Mouse (Mus musculus) ES-CJ7 (cell line): ENCODE data around the gene Myo1b.

Experiments used
- DNase-seq: peaks from one replicate; pipeline ENCODE4 v3.0.0; 2011; ENCODE audit warnings: low read depth, low spot score

Myo1b gene

GRCm38 (mm10) chr1:51795586-51796309 is 120.1 kb downstream of the Myo1b start:
- DNase-seq = no peak

- no peak for DNase-seq
These were observed 126.6 kb downstream of the Myo1b start for GRCm38 (mm10) chr1:51789269-51789668.

DNA sequence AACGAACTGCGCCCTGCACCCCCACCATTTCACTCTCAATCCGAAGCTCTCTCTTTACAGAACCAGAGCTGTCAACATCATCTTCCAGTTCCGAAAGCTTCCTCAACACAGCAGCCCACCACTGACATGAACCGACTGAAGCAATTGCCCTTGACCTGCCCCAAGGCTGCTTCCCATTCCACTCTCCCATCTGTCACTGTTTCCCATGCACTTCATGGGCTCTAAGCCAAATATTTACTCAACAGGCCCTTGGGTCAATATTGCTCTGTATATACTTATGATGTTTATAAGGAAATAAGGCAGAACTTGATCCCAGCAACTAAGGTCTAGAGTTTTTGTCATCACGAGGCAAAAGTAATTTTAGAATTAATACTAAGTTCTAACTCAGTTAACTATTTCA is 133.8 kb downstream of the Myo1b start:
- DNase-seq = no peak

DNA sequence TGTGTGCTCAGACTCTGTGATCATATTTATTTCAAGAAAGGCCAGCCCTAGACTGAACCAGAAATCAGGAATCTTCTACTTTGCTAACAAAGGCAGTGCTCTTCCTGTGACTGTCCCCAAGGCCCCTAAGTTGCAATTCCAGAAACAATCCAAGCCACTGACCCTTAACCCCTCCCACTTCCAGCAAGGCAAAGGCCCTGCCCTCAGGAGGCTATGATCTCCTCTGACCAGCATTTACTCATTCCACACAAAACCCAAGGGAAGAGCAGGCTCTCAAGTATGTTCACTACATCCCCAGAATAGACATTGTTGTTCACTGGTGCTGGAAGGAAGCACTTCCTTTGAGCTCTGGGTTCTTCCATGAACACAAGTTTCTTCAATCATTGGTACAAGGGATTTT is 135.5 kb downstream of the Myo1b start:
- DNase-seq = no peak

GRCm38 (mm10) chr1:51778241-51778640 is 137.6 kb downstream of the Myo1b start:
- no peak for DNase-seq

- DNase-seq = no peak
These were observed 145.4 kb downstream of the Myo1b start for GRCm38 (mm10) chr1:51770504-51770871.

- no peak for DNase-seq
These were observed 145.9 kb downstream of the Myo1b start for GRCm38 (mm10) chr1:51769815-51770503.

- no peak for DNase-seq
These were observed 149.6 kb downstream of the Myo1b start for GRCm38 (mm10) chr1:51766271-51766670.

- no peak for DNase-seq
These were observed 150.7 kb downstream of the Myo1b start for GRCm38 (mm10) chr1:51765156-51765555.

DNA sequence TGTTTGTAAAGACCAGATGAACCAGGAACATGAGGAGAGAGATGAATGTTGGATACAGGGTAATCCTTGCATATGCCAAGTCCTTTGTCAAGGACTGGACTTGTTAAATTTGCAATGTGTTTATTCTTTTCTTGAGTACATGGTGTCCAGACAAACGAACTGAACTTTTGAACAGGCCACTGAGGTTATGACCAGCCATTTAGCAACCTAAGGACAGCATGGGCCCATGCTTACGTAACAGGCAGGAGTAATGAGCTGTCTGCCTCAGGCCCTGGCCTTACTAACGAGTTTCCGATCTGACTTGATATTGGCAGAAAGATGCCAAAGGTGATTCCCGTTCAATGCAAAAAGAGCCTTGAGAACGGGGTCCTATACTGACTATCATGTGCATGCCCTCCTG is 156.2 kb downstream of the Myo1b start:
- DNase-seq = no peak

- DNase-seq = no peak
These were observed 157.4 kb downstream of the Myo1b start for GRCm38 (mm10) chr1:51758326-51759109.

DNA sequence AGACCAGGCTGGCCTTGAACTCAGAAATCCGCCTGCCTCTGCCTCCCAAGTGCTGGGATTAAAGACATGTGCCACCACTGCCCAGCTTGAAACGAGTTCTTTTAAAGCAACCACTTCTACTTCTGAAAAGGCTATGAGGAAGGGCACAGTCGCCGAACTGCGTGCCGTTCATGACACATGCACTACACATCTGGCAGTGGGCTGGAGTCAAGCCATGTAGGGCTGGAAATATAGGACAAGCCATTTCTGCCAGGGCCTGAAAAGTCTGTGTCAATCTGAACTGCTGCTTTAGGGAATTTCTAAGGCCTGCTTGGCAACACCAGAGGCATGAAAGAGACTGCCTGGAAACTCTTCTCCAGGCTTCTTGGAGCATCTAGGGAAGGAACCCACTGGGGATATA is 162.2 kb downstream of the Myo1b start:
- no peak for DNase-seq

DNA sequence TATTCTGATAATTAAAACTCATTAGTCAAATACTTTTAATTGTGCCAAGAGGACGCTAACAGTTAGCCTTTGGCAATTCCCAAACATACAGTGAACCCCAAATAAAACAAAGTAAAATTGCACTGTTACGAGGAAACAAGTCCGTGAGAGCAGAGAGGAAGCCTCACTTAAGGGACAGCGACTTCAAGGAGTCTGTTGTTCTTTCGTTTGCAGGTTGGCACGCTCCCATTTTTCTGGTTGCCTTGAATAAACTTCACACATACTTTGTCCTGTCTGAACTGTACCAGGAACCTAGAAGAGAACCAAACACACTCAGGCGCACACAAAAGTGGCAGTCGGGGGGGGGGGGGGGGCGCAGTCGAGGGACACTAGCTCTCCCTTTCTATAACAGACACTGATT is 164.9 kb downstream of the Myo1b start:
- no peak for DNase-seq

DNA sequence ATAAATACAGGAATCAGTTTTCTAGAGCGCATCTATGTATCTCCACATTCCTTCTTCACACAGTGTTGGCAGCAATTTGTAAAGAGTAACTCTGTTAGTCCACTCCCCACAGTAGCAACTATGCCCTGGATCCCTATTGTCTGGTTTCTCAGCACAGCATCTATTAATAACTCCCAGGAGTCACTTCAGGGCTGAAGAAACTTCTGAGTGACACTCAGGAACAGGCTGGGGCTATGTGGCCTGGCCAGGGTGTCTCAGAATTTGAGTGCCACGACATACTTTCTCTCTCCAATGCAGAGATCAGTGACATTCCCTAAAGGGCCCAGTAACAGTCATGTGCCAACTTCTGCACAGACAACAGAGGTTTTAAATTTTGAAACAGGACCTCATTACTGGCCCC is 167.6 kb downstream of the Myo1b start:
- DNase-seq = no peak

GRCm38 (mm10) chr1:51747494-51747893 is 168.4 kb downstream of the Myo1b start:
- peak; percentile 87 for DNase-seq

DNA sequence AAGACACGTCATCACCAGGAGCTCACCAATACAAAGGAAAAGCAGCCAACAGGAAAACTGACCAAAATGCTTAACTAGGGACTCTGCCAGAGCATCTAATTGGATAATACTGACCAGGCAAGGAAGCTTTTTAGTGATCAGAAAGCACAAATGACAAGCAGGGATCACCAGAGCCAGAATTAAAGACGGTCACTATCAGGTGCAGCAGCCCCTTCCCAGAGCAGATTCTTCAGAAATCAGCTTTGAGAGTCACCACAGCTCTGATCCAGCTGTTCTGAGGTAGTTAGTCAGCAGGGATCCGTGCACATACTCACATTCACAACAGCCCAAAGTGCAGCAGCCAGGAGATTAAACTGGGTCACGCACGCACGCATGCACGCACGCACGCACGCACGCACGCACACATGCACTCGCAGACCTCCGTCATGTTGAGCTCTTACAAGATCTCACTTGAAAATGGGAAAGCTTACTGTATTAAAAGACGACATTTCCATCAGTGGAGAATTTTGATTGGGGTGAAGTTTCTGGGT is 169.1 kb downstream of the Myo1b start:
- peak; percentile 71 for DNase-seq

GRCm38 (mm10) chr1:51743756-51744425 is 172.0 kb downstream of the Myo1b start:
- peak; percentile 62 for DNase-seq

DNA sequence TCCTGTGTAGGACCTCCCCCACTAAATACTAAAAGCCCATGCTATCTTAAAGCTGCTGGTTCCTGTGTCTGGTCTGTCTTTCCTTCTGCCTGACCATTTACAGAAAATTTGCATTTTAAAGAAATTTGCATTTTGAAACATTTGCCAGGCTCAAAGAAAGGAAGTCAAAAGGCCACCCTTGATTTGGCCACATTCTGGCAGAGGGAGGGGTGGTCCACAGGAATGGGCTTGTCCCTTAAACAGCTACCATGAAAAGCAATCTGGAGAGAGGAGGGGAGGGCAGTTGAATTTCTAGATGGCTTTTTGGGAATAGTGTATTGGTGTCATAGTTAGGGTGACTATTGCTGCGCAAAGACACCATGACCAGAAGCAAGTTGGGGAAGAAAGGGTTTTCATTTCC is 173.3 kb downstream of the Myo1b start:
- DNase-seq = peak; percentile 53

- no peak for DNase-seq
These were observed 175.1 kb downstream of the Myo1b start for GRCm38 (mm10) chr1:51740626-51741231.

DNA sequence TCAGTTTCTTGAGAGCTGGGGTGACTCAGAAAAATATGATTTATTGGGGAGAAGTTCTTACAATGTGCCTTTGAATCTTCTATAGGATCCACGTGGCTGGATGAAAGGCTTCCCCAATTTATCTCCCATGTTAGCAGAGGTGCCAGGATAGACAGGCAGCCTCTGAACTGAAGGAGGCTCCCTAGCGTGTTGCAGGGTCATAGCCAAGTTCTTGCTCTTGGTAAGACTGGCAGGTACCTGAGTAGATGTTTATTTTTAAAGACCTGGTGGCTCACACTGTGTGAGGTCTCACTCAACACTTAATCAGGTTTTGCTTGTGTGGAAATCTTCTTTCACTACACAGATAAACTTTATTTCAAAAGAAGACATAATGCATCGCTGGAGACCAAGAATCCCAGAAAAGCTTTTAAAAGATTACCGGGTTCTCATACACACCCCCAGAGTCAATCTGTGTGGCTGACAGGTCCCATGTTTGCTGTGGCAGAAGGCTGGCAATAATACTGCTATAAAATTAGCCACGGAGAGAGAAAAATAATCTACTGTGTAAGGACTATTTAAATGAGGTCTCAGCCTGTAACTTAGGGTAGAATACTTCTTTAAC is 176.5 kb downstream of the Myo1b start:
- DNase-seq = no peak

DNA sequence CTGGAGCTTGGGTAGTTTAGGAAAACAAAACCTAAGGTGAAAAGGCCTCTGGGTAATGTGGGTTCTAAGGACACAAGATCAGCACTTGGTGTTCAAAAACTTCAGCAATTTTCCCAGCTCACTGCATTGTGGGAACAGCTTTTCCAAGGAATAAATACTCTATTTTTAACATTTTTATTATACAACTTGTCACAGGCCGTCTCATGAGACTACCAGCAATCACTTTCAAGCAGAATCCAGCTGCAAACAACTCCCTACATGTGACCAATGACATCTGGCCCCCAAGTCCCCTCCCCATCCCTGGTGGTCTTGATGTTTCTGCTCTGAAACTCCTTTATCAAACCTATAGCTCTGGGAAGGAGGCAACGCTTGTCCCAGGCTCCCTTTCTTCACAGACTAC is 179.0 kb downstream of the Myo1b start:
- no peak for DNase-seq
